Mouse (Mus musculus) liver, embryonic 14.5 days (tissue): Measurements from ENCODE around the gene Ppp2ca.

Source experiments
- CTCF ChIP-seq: IDR thresholded peaks from 2 replicates; pipeline ENCODE4 v1.5.1; 2016; ENCODE audit warnings: antibody characterized with exemption, low read depth, control low read depth
- EP300 ChIP-seq: IDR thresholded peaks from 2 replicates; pipeline ENCODE4 v1.6.1; 2016; ENCODE audit warnings: antibody characterized with exemption, low read depth

DNA sequence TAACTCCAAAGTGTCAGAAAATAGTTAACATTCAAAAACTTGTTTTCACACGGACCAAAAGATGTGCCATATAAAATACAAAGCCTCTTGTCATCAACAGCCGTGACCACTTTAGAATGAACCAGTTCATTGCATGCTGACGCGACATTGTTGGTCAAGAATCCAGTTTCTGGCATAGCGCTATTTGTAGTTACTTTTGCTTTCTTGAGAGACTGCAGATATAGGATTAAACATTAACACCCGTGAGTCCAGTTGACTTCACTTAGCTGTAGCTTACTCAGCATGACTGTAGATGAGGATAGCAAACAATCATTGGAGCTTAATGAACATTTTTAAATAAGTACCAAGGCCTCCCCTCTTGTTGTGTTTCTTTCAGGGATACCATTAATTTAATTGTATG lies 23.6 kb downstream of the Ppp2ca start:
- TF ChIP-seq CTCF: no peak
- no peak for TF ChIP-seq EP300
